Mouse (Mus musculus): Measurements from ENCODE around the gene Dpf3. TPM values are rescaled to one million over a fixed set of nuclear protein-coding genes. Genes with fewer than 3 reads are reported as not detected.

Gene Dpf3
- total RNA-seq, 2 experiments from 2014 or later: 22.5 to 26.3 TPM

DNA sequence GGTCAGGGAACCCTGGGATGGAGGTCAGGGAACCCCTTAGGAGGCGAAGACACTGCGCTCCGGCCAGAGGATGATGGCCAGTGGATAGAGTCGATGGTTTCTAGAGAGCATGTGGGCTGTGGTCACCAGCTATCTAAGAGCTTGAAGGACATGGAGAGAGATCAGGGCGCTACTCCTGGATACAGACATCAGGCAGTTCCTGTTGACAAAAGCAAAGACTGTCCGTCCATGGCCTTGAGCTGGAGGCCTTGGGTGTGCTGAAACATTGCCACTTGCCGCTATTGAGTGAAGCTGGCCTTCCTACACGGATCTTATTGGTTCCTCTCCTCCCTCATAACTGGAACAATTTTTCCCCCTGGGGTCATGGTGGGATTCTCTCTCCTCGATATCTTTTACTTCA lies 6.7 kb upstream of the Dpf3 start:
- TF ChIP-seq CTCF (IDR thresholded peaks at IDR 0.05): no peak
- DNase-seq: no peak
- intact Hi-C loops (cut with DNase I): no loop called here

DNA sequence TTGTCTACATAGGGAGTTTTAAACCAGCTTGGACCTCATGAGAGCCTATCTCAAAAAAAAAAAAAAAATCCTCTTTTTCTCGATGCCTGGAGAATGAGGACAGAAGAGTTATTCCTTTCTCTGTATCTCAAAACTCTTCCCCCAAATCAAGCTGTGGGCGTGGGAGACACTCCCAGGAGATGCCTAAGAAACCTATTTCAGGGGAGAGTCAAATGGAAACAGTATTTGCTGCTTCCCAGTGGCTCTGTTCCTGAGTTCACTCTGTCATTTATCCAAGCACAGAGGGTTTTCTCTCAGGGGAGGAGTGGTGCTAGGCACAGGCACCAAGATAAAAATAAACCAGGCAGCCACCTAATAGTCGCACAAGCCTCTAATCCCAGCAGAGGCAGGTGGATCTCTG lies 5.3 kb upstream of the Dpf3 start:
- intact Hi-C loops (cut with DNase I): no loop called here
- TF ChIP-seq CTCF (IDR thresholded peaks at IDR 0.05): no peak
- no peak overlapping the region for H3K4me3 ChIP-seq
- DNase-seq: no peak
- H3K27ac ChIP-seq: peak overlapping the region; percentile 88

More for the DNA sequence above, 6.7 kb upstream of the Dpf3 start:
- Histone ChIP-seq H3K4me3 (no peak overlapping the region), H3K27ac (peak overlapping the region; percentile 88)

DNA sequence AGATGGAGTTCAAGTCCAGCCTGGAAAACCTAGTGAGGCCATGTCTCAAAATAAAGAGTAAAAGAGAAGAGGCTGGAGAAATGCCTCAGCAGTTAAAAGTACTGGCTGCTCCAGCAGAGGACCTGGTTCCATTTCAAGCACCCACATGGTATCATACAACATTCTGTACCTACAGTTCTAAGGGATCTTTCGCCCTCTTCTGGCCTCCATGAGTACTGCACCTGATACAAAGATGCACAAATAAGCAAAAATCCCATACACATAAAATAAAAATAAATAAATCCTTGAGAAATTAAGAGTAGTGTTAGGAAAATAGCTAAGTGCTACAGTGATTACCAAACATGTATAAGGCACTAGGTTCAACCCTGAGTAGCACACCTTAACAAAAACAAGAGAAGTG lies 4.1 kb upstream of the Dpf3 start:
- intact Hi-C loops (cut with DNase I): no loop called here
- no peak for DNase-seq
- TF ChIP-seq CTCF (IDR thresholded peaks at IDR 0.05): peak; percentile 65
- H3K4me3 ChIP-seq: no peak overlapping the region
- no peak overlapping the region for H3K27ac ChIP-seq

DNA sequence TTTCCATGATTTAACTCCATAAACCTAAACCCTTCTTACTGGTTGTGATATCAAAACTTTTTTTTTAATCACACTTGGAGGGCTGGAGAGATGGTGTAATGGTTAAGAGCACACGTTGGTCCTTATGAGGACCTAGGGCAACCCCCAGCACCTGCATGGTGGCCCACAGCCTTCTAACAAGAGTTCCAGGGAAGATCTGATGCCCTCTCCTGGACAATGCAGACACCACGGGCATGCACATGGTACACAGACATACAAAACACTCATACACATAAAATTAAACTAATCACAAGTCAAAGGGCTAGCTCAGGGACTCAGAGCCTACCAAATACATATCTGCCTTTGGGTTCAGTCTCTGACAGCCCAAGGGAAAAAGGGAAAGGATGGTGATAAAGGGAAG lies 2.2 kb upstream of the Dpf3 start:
- intact Hi-C loops (cut with DNase I): no loop called here
- Histone ChIP-seq H3K27ac (no peak overlapping the region), H3K4me3 (no peak overlapping the region)
- TF ChIP-seq CTCF (IDR thresholded peaks at IDR 0.05): peak; percentile 41; the same call in 1 of the 2 replicates
- no peak for DNase-seq

DNA sequence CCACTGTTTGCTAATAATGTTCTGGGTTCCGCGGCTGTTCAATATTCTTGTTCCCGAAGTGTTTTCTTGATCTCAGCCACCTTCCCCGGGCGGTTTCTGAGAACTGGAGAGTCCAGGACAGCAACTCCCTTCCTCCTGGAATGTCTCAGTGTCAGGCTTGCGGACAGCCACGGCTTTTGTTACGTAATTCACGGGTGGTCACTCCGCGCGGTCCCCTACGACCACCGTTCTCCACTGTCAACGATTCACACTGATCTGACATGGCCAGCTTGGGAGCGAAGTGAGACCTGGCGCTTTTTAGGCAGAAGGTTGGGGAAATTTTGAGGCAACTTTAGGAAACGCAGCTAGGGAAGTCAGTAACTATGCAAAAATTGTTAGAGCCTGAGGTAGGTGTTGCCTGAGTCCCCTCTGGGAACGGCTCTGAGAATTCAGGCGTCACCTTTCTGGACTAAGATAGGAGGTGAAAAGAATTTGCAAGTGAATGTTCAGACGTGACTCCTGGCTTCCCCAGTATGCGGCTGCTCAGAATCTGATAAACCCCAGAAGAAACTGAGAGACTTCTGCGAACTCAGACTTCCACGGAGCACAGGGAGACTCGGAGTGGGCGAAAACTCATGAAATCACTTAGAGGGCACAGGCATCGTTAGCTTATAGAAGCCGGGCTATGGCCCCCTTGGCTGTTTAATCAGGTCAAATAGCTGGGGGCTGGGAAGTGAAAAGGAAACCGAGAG lies 860 bp upstream of the Dpf3 start:
- H3K27ac ChIP-seq: peak overlapping the region; percentile 93
- TF ChIP-seq CTCF (IDR thresholded peaks at IDR 0.05): no peak
- intact Hi-C loops (cut with DNase I): no loop called here
- peak overlapping the region; percentile 96 for H3K4me3 ChIP-seq
- DNase-seq: peak; percentile 58

DNA sequence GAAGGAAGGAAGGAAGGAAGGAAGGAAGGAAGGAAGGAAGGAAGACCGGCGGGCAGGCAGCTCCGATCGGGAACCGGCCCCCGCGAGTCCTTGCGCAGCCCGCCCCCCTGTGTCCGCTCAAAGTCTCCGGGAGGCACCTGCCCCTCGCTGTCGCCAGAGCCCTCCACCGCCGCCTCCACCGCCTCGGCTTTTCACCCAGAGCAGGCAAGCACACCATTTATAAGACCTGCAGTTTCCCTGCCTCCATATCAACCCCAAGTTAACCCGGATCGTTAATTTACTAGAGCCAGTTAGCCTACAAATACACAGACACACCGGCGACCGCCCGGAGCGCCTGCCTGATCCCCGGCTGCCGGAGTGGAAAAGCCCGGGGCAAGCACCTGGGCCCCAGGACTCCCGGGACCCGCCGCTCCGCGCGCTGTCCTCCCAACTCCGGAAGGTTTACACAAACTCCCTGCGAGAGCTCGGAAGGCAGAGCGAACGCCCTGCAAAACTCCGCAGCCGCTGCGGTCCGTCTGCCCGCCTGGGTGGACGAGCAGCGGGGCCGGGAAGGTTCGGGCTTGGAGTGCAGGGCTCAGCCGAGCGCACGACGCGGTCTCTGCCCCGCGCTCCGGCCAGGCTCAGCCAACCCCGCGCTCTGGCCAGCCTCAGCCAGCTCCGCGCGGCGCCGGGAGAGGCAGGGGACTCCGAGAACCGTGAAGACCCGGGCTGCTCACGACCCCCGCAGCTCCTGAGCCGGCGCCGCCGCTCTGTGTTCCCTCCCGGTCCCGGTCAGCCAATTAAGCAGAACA lies 650 bp downstream of the Dpf3 start:
- intact Hi-C loops (cut with DNase I): loop anchor here (1.0 to 2.0 kb wide), 2 partner anchors 75 to 218 kb away; no protein-coding TSS in a partner anchor
- peak overlapping the region; percentile 96 for H3K4me3 ChIP-seq
- peak; percentile 52 for TF ChIP-seq CTCF (IDR thresholded peaks at IDR 0.05)
- H3K27ac ChIP-seq: peak overlapping the region; percentile 93
- DNase-seq: peak; percentile 85

DNA sequence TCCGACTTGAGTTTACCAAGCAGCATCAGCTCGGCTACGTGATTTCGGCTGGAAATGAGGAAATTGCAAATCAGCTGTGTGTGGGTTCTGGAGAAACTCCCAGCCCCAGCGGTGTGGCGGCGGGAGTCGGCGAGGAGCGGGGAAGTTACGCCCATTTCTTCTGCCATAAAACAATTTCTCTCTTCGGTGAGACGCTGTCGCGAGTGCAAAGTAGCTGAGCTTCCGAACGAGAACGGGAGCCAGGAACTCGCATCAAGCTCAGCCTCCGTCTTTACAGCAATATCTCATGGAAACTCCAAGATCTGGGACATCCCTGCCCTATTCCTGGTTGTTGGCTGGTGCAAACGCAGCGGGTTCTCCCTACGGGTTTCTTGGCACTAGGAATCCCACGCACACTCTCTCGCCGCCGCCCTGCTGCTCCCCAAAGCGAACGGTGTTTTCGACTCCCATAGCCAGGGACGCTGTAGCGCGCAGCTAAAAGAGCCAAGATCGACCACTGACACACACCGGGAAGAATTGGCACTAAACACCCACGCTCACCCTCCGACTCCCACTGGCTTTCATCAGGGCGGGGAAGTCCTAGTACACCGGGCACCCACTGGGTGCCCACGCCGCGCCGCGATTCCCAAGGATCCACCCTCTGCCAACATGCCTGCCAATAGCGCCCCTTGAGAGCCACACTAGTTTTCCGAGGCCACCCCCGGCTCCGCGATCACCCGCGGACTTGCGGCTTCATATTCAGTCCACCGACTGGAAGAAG lies 1.4 kb downstream of the Dpf3 start:
- Histone ChIP-seq H3K4me3 (peak overlapping the region; percentile 96), H3K27ac (peak overlapping the region; percentile 93)
- TF ChIP-seq CTCF (IDR thresholded peaks at IDR 0.05): no peak
- peak; percentile 40 for DNase-seq
- intact Hi-C loops (cut with DNase I): loop anchor here (2.0 kb wide), 1 partner anchor 217 kb away; no protein-coding TSS in a partner anchor

DNA sequence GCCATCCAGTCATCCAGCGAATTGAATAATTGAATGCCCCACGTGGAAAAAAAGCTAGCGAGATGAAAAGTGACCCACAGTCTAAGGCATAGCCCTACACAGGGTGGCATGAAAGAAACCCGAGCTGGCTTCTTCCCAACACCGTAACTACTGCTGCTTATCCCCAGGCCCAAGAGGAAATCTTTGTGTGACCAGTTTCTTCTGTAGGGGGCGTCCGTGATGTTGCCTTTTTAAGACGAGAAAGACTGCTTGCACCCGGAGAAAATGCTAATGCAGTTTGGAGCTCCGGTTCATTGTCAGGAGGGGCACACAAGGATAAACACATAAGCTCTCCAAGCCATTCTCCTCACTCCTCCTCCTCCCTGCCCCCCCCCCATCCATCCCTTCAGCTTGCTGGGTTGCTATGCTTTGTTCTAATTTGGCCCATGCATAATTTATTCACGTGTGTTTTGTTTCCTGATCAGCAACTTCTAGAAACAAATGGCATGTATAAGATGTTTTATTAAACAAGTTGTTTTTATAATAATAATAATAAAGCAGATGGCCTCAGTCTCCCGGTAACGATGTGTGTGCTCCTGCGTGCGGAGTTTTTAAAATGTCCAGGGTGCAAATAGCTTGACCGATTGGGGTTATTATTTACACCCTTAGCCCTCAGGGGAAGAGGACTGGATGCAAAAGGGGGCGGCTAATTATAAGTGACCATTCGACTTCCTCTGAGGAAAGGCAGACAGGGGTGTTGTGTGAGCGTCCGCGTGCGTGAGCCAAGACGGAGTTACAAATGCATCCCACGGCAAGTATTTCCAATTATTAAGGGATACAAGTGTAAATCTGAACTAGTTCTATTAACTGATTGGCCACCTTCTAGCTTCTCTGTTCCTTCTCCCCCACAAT lies 2.4 kb downstream of the Dpf3 start:
- TF ChIP-seq CTCF (IDR thresholded peaks at IDR 0.05): no peak
- no peak overlapping the region for H3K27ac ChIP-seq
- intact Hi-C loops (cut with DNase I): no loop called here
- peak overlapping the region; percentile 96 for H3K4me3 ChIP-seq
- DNase-seq: peak; percentile 39

DNA sequence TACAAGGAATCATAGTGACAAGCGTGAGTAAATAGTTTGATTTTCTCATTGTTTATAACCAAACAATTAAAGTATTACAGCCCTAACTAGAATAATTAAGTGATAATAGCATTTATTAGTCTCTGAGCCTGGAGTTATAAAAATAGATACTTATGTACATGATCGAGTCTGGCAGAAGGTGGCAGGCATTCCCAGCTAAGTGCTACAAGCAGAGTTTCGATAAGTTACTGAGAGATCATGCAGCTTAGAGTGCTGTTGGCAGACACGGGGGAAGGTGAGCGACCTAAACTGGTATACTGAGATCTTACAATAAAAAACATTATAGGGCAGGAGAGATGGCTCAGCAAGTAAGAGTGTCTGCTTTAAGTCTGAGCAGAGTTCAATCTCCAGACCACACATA lies 3.9 kb downstream of the Dpf3 start:
- Histone ChIP-seq H3K4me3 (no peak overlapping the region), H3K27ac (no peak overlapping the region)
- no peak for TF ChIP-seq CTCF (IDR thresholded peaks at IDR 0.05)
- DNase-seq: no peak
- intact Hi-C loops (cut with DNase I): no loop called here

DNA sequence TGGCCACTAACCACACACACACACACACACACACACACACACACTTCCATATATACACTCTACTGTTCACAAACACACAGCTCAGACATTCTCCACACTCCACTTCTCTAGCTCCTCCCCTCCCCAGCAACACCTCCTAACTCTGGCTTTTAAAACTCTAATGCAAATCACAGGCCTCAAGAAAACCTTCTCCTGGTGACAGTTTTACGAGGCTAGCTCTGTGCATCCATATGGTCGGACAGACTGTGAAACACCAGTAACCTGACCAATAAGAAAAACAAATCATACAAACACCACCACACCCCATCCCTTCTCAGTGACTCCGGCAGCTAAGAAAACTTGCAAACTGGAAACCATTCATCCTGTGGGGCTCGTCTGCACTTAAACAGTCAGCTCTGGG lies 6.1 kb downstream of the Dpf3 start:
- Histone ChIP-seq H3K27ac (no peak overlapping the region), H3K4me3 (no peak overlapping the region)
- no peak for DNase-seq
- intact Hi-C loops (cut with DNase I): no loop called here
- TF ChIP-seq CTCF (IDR thresholded peaks at IDR 0.05): no peak

DNA sequence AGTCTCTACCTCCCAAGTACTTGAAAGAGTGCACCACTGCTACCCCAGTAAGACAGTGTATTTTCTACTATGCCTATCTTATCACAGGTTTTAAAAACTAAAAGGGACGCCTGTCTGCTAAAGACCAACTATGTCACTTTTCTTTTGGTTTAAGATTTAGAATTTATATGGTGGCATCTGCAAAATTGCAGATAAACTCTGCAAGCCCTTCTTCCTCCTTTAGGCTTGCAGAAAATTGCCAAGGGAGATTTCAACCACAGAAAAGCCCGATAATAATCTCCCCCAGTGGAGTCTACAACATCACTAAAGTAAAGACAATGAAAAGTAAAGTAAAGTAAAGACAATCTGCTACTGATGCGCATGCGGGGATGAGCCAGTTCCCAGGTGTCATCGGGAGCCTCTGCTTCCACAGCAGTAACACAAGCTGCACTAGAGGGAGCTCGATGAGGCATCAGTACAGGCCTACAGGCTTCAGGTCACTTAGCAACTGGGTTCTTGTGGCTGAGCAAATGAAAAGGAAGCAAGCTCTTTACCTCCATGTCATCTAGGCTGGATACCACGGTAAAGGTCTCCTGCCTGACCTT lies 7.6 kb downstream of the Dpf3 start:
- no peak for DNase-seq
- Histone ChIP-seq H3K27ac (no peak overlapping the region), H3K4me3 (no peak overlapping the region)
- TF ChIP-seq CTCF (IDR thresholded peaks at IDR 0.05): no peak
- intact Hi-C loops (cut with DNase I): no loop called here

Measured in gastrocnemius, adult 2 months (tissue).